Mouse (Mus musculus): Measurements from ENCODE around the gene Smim6.
A peak's percentile ranks its signal among the peaks of the same experiment; 100 is the strongest.

Smim6 gene

DNA sequence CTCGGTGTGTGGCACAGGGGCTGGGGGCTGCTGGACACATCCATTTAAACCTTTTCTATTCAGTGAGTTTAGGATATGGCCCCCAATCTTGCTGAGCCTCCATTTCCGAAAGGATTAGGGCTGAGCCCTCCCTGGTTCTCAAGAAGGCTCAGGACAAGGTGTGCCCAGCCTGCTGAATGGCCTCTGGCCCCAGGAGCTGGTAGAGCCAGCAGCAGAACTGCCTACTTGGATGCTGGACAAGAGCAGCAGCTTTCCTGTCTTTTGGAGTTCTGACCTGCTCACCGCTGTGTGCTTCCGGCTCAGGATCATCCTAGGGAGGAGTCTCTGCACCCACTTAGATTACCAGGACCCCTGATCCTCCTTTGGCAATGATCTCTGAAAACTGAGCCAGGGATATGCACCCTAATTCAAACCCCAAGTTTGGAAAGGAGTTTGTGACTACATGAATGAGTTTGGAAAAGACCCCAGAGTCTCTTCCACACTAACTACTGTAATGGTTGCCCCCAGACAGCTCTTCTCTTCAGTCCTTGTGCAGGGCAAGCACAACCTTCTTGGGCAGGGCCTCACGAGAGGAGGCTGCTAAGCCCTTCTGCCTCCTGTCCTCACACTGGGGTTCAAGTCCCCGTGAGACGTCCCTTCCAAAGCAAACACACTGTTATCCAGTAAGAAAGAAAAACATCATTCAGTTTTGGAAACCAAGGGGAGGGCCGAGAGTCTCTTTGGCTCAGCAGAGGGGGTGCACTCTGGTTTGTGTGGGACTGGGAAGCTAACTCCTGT is 11.1 kb upstream of the Smim6 start:
- no peak for DNase-seq (ENCODE audit: low spot score in 2 of 2)

- no peak for DNase-seq (ENCODE audit: low spot score in 2 of 2)
Observed at GRCm38 (mm10) chr11:115901338-115902161, 10.3 kb upstream of the Smim6 start.

GRCm38 (mm10) chr11:115902177-115902576 is 9.6 kb upstream of the Smim6 start:
- DNase-seq (ENCODE audit: low spot score in 2 of 2), result no peak

DNA sequence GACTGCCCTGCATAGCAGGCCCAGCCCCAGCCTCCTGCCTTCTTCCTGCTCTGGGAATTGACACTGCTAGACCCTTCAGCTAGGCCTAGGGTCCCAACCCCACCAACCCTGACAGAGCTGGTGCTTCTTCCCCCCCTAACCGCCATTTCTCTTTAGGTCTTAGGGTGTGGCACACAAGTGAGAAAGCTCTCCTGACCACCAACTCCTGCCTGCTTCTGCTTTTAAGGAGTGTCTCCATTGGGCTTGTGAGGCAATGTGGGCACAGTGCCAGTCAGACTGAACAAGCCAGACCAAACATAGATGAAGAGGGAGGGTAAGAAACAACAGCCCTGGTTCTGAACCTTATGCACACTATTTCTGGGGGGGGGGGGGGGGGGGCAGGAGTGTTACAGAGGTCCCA is 9.0 kb upstream of the Smim6 start:
- no peak for DNase-seq (ENCODE audit: low spot score in 2 of 2)

- DNase-seq (ENCODE audit: low spot score in 2 of 2), result no peak
Observed at GRCm38 (mm10) chr11:115903384-115904230, 8.2 kb upstream of the Smim6 start.

GRCm38 (mm10) chr11:115904231-115904955 is 7.4 kb upstream of the Smim6 start:
- DNase-seq (ENCODE audit: low spot score in 2 of 2), result no peak

- peak; percentile 37 to 40 for DNase-seq (ENCODE audit: low spot score in 2 of 2)
Observed at GRCm38 (mm10) chr11:115904956-115905790, 6.6 kb upstream of the Smim6 start.

- DNase-seq (ENCODE audit: low spot score in 2 of 2), result no peak
Observed at GRCm38 (mm10) chr11:115906116-115906515, 5.7 kb upstream of the Smim6 start.

DNA sequence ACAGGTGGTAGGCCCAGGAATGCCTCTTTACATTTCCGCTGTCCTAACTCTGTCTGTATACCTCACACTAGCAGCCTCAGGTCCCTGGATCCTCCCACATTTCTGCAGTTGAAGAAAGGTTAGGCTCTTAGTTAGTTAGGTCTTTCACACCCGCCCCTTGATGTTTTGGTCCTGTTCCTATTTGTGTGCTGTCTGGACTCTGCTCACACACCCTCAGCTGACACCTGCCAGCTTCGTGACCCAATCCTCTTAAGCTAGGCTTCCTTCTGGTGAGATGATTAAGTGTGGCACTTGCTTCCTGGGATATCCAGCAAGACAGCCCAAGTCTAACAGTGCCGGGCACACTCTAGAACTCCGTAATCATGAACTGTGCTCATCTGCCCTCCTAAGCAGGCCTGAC is 5.3 kb upstream of the Smim6 start:
- DNase-seq (ENCODE audit: low spot score in 2 of 2), result no peak

- no peak for DNase-seq (ENCODE audit: low spot score in 2 of 2)
Observed at GRCm38 (mm10) chr11:115911134-115911561, 669 bp upstream of the Smim6 start.

GRCm38 (mm10) chr11:115916579-115916978 is 4.8 kb downstream of the Smim6 start:
- DNase-seq (ENCODE audit: low spot score in 2 of 2), result no peak

DNA sequence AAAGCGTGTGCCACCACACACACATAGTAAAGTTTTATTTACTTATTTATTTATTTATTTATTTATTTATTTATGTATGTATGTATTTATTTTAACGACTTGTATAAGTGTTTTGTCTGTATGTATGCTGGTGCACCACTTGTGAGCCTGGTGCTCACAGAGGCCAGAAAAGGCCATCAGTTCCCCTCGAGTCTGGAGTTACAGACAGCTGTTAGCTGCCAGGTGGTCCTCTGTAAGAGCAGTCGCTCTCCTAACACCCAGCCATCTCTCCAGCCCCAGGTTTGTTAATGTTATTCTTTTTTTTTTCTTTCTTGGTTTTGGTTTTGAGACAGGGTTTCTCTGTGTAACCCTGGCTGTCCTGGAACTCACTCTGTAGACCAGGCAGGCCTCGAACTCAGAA is 6.8 kb downstream of the Smim6 start:
- DNase-seq (ENCODE audit: low spot score in 2 of 2), result no peak

DNA sequence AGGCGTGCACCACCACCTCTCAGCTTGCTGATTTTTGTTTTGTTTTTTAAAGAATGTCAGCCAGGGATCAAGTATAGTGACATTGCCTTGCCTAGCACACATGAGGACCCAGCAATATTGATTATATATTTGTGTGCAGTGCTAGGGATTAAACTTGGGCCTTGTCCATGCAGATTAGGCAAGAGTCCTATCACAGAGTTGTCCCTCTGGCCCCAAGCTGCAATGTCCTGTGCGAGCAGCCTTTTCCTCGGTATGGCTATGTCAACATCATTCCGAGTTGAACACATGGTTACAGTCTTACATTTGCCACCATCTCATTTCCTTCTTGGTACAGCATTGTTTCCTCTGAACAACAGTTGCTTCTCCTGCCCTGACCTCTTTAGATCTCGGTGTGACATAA is 7.3 kb downstream of the Smim6 start:
- no peak for DNase-seq (ENCODE audit: low spot score in 2 of 2)

DNA sequence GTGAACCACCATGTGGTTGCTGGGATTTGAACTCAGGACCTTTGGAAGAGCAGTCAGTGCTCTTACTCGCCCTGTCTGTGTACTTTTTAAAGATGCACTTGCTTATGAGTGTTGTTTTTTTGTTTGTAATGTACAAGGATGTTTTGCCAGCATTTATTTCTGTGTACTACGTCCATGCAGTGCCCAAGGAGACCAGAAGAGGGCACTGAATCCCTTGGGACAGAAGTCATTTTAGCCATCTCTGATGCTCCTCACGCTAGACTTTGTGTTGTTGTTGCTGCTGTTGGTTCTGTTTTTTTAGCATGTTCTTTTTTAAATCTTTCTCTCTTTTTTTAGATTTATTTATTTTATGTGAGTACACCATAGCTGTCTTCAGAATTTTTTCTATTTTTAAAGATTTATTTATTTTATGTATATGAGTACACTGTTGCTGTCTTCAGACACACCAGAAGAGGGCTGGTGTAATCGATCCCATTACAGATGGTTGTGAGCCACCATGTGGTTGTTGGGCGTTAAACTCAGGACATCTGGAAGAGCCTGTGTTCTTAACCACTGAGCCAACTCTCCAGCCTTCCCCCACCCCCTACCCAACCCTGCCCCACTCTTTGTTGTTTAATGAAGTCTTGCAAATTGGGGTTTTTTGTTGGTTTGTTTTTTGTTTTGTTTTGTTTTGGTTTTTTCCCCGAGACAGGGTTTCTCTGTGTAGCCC is 8.4 kb downstream of the Smim6 start:
- DNase-seq (ENCODE audit: low spot score in 2 of 2), result peak; percentile 48 to 72

GRCm38 (mm10) chr11:115921986-115922385 is 10.2 kb downstream of the Smim6 start:
- DNase-seq (ENCODE audit: low spot score in 2 of 2), result no peak

DNA sequence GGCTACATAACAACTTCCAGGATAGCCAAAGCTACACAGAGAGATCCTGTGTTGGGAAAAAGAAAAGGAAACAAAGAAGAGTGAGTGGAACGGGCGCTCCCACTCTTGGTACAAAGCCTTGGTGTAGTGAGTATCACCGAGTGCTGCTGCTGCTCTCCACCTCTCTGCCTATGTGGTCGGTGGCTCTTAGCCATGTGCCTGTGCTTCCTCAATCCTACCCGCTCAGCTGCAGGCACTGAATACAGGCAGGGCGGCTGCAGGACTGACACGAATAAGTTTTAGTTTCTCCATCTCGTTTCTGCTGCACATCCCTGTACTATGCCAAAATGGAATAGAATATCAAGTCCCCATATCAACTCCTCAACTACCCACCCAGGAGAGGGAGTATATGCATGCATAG is 17.2 kb downstream of the Smim6 start:
- DNase-seq (ENCODE audit: low spot score in 2 of 2), result no peak

DNA sequence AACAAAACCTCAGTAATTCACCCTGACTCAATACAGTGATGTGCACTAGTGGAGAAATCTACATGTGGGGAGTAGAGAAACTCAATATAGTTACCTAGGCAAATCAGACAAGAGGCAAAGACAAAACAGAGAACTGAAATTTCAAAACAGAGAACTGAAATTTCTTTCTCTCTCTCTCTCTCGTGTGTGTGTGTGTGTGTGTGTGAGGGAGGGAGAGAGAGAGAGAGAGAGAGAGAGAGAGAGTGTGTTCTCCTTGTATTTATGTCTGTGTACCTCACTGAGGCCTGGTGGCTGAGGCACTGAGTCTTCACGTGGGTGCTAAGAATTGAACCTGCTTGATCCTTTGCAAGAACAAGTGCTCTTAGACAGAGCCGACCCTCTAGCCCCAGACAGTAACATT is 18.0 kb downstream of the Smim6 start:
- no peak for DNase-seq (ENCODE audit: low spot score in 2 of 2)

GRCm38 (mm10) chr11:115931235-115931634 is 19.4 kb downstream of the Smim6 start:
- no peak for DNase-seq (ENCODE audit: low spot score in 2 of 2)

DNA sequence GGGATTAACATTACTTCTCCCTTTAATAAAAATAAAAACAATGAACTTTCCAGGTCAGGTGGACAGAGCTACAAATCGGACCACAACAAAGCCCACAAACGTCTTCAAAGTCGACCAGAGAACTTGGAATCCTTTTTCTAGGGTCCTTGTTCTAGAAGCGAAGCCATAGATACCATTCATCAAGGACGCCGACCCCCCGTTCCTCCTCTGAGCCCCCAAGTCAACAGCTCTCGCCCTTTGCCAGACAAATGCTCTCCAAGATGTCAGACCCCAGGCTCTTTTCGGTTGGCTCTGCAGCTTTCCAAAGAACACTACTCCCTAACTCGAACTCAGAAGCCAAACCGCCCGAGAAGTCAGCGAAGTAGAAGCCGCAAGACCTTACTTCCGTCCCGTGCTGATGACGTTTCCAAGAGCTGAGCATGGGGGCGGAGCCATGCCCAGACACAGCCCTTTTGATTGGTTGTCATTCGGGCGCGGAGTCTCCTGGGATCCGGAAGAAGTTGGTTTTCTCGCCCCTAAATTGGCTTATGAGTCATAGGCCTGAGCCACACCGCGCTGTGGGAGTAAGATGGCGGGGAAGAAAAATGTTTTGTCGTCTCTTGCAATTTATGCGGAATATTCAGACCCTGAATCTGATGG is 21.4 kb downstream of the Smim6 start, which contains the start of the genes Sap30bp and Recql5:
Gene Sap30bp (plus strand): TSS at position 175 of the 639 bp plus-strand sequence.
Gene Recql5 (minus strand): TSS at position 370 of the 639 bp plus-strand sequence.
- DNase-seq (ENCODE audit: low spot score in 2 of 2), result peak; percentile 98 to 99

Data from right cerebral cortex, adult 2 months (tissue).